Mouse (Mus musculus) heart, embryonic 15.5 days (tissue): ENCODE data around the gene Sema7a. TPM values are rescaled to one million over a fixed set of nuclear protein-coding genes. Genes with fewer than 3 reads are reported as not detected.

Experiments
- ATAC-seq: fragments of 200-750 bp; cut with Nextera tagmentation; replicated peaks from 2 replicates; pipeline ENCODE4 v1.8.0; 2017; ENCODE audit warnings: low read depth, moderate TSS enrichment; ENCODE audit not compliant: insufficient number of reproducible peaks, insufficient read depth, low FRiP score
- H3K27ac ChIP-seq: fragments of 300-500 bp; sonication (generic); 2 replicates; pipeline ENCODE4 v1.5.1; 2015; ENCODE audit warnings: mild to moderate bottlenecking, inconsistent platforms
- H3K27me3 ChIP-seq: fragments of 300-500 bp; sonication (generic); 2 replicates; pipeline ENCODE4 v1.6.1; 2015; ENCODE audit warnings: inconsistent platforms
- H3K36me3 ChIP-seq: fragments of 300-500 bp; sonication (generic); 2 replicates; pipeline ENCODE4 v1.6.1; 2015; ENCODE audit warnings: mild to moderate bottlenecking, inconsistent platforms
- H3K4me1 ChIP-seq: fragments of 300-500 bp; sonication (generic); replicated peaks from 2 replicates; pipeline ENCODE4 v1.6.1; 2015; ENCODE audit warnings: inconsistent platforms
- H3K4me2 ChIP-seq: fragments of 300-500 bp; sonication (generic); 2 replicates; pipeline ENCODE4 v1.6.1; 2015; ENCODE audit warnings: inconsistent platforms, mild to moderate bottlenecking, moderate library complexity
- H3K4me3 ChIP-seq: fragments of 300-500 bp; sonication (generic); 2 replicates; pipeline ENCODE4 v1.5.1; 2015; ENCODE audit warnings: mild to moderate bottlenecking, inconsistent platforms
- H3K9ac ChIP-seq: fragments of 300-500 bp; sonication (generic); 2 replicates; pipeline ENCODE4 v1.6.1; 2015; ENCODE audit warnings: mild to moderate bottlenecking, inconsistent platforms
- H3K9me3 ChIP-seq: fragments of 300-500 bp; sonication (generic); replicated peaks from 2 replicates; pipeline ENCODE4 v1.6.1; 2016; ENCODE audit warnings: inconsistent platforms
- WGBS: fragments of 180-500 bp; shearing (Covaris S2); methylation state at CpG from one replicate; pipeline ENCODE4 v1.1.7; 2015; ENCODE audit warnings: mixed read lengths; 5-methylcytosine and 5-hydroxymethylcytosine counted together
- polyA plus RNA-seq: library from polyadenylated mRNA; unstranded; fragments of >200 nt; fragmentation: Nextera tagmentation; extraction: Ambion mirVana; gene quantifications from 2 replicates; pipeline ENCODE4 v1.2.1, GENCODE M21; 2015

The Sema7a gene
- polyA plus RNA-seq, 1 experiment from 2014 or later: 0.66 TPM

DNA sequence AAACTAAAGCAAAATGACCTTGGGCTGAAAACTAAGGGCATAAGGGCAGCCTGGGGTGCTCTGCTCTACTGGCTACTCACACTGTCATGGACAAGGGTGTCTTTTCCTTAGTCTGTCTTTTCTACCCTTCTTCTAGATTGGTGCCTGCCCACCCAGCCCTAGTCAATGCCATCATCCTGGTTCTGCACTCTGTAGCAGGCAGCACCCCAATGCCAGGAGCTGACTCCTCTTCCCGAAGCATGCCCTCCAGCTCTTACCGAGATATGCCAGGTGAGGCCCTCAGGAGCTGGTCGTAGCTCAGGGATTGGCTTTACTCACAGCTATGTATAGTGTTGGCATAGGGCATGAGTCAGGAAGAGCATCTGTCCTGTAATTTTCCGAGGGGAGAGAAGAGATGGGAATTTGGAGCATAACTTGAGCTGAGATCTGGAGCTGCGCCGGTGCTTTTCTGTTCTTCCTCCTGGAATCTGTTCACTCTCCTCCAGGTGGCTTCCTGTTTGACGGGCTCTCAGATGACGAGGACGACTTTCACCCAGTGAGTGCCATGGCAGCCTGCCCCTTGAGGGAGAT lies 18.3 kb upstream of the Sema7a start:
- Histone ChIP-seq H3K27ac (no peak overlapping the region), H3K4me3 (no peak overlapping the region), H3K9ac (no peak overlapping the region), H3K9me3 (no peaks in the 10 kb centered on the region), H3K36me3 (peaks cover 86% of the 10 kb centered on the region), H3K27me3 (no peaks in the 10 kb centered on the region), H3K4me2 (no peak overlapping the region), H3K4me1 (no peaks in the 10 kb centered on the region)
- WGBS: 88% methylated on average over 9 of the region's 9 CpGs
- no peak; the same call in 1 of the 2 replicates for ATAC-seq

DNA sequence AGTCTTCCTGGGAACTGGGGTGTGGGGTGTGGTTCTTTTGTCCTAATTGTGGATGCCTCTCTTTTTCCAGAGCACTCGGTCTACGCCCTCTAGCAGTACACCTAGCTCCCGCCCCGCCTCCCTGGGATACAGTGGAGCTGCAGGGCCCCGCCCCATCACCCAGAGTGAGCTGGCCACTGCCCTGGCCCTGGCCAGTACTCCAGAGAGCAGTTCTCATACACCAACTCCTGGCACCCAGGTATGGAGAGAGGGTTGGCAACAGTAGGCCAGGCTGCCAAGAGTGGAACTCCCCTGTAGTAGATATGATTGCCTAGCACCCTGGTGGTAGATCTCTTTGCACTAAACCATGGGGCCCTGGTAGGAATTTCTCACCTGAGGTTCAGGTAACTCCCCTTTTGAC lies 17.5 kb upstream of the Sema7a start:
- WGBS: 92% methylated on average over 5 of the region's 5 CpGs
- ATAC-seq: no peak
- H3K9ac ChIP-seq: no peak overlapping the region
- no peaks in the 10 kb centered on the region for H3K27me3 ChIP-seq
- H3K4me2 ChIP-seq: no peak overlapping the region
- H3K4me3 ChIP-seq: no peak overlapping the region
- no peaks in the 10 kb centered on the region for H3K9me3 ChIP-seq
- H3K4me1 ChIP-seq: no peaks in the 10 kb centered on the region
- peaks cover 88% of the 10 kb centered on the region for H3K36me3 ChIP-seq
- H3K27ac ChIP-seq: no peak overlapping the region

DNA sequence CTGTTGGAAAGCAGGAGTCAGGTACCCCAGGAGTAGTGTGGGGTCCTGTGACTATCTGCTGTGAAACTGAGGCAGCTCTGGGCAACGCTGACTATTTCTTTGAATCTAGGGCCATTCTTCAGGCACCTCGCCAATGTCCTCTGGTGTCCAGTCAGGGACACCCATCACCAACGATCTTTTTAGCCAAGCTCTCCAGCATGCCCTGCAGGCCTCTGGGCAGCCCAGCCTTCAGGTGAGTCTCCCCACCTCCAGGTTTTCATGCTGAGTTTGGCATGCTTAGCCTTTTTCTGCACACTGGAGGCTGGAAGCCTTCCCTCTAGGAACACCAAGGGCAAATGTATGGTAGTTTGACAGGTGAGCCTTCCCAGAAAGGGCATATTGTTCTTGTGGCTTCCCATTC lies 16.9 kb upstream of the Sema7a start:
- no peak for ATAC-seq
- Histone ChIP-seq H3K4me1 (no peaks in the 10 kb centered on the region), H3K4me3 (no peak overlapping the region), H3K27me3 (no peaks in the 10 kb centered on the region), H3K4me2 (no peak overlapping the region), H3K9me3 (no peaks in the 10 kb centered on the region), H3K9ac (no peak overlapping the region), H3K27ac (no peak overlapping the region), H3K36me3 (peaks cover 88% of the 10 kb centered on the region)
- 84% methylated on average over 3 of the region's 3 CpGs for WGBS

DNA sequence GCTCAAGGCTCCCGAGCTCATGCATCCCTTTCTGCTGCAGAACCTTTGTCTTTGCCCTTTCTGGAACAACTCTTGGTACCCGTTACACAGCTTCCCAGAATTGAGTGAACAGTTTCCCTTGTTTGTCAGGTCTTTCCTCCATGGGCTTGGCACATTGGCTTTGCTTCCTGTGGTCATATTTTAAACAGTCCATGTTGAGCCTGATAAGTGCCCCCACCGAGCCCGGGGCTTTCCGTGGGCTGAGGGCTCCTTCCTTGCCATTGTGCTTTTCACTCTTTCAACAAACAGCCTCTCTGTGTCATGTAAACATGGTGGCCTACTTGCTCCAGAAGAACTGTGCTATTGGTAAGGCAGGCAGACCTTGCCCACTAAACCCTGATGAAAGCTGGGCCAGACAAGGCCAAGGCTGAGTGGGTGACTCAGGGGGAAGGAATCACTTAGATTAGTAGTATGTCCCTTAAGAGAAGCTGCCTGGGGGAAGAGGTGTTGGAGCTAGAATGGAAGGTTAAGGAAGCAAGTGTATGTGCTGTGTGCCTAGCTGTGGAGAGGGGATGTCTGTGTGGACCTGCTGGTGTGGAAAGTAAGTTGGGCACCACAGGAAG lies 8.6 kb upstream of the Sema7a start:
- Histone ChIP-seq H3K27ac (no peak overlapping the region; the same call in 1 of the 2 replicates), H3K9me3 (no peaks in the 10 kb centered on the region), H3K9ac (no peak overlapping the region), H3K4me3 (no peak overlapping the region), H3K36me3 (peaks cover 35% of the 10 kb centered on the region), H3K27me3 (no peaks in the 10 kb centered on the region), H3K4me1 (no peaks in the 10 kb centered on the region), H3K4me2 (no peak overlapping the region)
- 62% methylated on average over 5 of the region's 5 CpGs for WGBS
- ATAC-seq: no peak

DNA sequence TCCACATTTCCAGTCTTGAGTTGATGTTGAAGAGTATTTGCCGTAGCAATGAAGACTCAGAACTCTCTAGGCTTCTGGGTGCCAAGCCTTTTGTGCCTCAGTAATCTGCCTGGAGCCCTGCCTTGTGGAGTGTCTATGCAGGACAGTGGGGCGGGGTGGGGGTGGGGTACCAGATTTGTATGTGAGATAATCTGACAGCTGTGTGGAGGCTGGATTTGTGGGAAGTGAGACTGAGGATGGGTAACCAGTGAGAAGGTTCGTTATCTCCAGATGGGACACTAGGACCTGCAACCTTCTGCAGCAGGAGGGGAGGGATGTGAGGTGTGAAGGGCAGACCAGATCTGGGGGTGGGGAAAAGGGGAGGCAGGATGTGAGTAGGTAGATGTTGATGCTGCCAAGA lies 7.7 kb upstream of the Sema7a start:
- no peak overlapping the region for H3K4me3 ChIP-seq
- H3K9ac ChIP-seq: no peak overlapping the region
- WGBS: 58% methylated on average over 3 of the region's 3 CpGs
- no peaks in the 10 kb centered on the region for H3K9me3 ChIP-seq
- H3K4me2 ChIP-seq: no peak overlapping the region
- H3K36me3 ChIP-seq: peaks cover 27% of the 10 kb centered on the region
- peaks cover 3% of the 10 kb centered on the region; the same call in 1 of the 2 replicates for H3K27me3 ChIP-seq
- H3K27ac ChIP-seq: no peak overlapping the region
- no peaks in the 10 kb centered on the region for H3K4me1 ChIP-seq
- no peak for ATAC-seq

DNA sequence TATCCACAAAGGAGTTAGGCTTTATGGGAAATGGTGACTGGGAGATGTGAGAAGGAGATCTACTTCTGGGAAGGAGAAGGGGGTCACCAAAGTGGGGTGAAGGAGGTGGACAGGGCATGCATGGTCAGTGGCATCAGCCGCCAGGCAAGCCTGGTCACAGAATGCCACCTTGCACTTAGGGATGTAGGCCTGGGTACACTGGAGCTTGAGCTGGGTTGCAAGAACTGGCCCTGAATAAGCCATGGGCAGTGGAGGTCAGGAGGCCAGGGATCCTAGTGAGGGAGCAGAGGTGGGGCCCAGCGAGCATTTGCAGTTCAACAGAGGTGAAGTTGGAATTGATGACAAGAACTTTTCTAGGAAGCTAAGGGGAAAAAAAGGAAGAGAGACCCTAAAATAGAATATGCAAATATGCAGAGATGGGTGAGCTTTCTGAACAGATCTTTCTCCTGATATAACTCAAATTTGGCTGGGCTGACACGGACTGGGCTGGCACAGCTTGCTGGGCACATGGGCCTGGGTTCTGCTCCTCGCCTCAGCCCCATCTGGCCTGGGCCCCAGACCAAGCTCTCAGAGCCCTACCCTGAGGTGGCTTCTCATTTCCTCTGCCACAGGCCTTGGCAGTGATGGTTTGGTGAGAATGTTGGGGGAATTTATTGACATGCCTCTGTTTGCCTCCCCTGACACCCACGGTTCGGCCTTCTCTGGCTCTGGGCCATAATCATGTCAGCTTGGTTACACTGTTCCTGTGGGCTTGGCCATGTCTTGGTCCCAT lies 6.9 kb upstream of the Sema7a start:
- Histone ChIP-seq H3K27me3 (peaks cover 11% of the 10 kb centered on the region), H3K27ac (no peak overlapping the region), H3K9me3 (no peaks in the 10 kb centered on the region), H3K9ac (no peak overlapping the region), H3K4me3 (no peak overlapping the region), H3K36me3 (peaks cover 20% of the 10 kb centered on the region), H3K4me1 (no peaks in the 10 kb centered on the region), H3K4me2 (no peak overlapping the region)
- 70% methylated on average over 6 of the region's 6 CpGs for WGBS
- no peak for ATAC-seq

DNA sequence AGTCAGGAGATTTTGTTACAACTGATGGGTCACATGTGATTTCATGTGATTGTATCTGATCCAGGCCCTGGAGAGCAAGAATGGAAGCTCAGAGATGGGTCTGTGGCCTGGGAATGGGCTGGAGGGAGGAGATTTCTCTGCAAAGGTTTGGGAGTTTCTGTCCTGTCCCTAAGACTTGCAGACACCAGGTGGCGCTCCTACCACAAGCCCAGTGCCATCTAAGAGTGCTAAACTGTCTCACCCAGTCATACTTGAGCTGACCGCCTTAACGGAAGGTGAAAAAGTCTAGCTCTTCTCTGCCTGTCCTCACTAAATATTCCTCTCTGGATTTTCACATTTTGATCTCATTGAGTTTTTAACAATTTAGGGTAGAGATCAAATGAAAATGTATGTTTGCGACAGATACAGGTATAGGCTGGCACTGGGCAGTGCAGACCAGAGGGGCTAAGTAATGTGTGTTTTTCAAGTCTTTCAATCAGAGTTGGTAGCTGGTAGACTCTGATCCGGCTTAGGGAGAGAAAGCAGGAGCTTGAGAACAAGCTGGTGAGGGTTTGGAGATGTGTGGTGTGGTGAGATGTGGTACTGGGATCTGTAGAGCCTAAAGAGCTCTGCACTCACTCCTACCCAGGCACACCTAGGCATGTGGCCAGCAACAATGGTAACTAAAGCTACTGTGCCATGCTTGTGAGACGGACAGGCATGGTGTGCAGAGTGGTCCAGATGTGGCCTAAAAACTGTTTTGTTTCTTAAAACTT lies 4.1 kb upstream of the Sema7a start:
- no peaks in the 10 kb centered on the region for H3K36me3 ChIP-seq
- no peak for ATAC-seq
- no peaks in the 10 kb centered on the region for H3K9me3 ChIP-seq
- H3K9ac ChIP-seq: no peak overlapping the region
- H3K27ac ChIP-seq: no peak overlapping the region
- H3K4me1 ChIP-seq: peaks cover 17% of the 10 kb centered on the region
- H3K4me2 ChIP-seq: no peak overlapping the region
- H3K4me3 ChIP-seq: no peak overlapping the region
- H3K27me3 ChIP-seq: peaks cover 38% of the 10 kb centered on the region
- 27% methylated on average over 6 of the region's 6 CpGs for WGBS

DNA sequence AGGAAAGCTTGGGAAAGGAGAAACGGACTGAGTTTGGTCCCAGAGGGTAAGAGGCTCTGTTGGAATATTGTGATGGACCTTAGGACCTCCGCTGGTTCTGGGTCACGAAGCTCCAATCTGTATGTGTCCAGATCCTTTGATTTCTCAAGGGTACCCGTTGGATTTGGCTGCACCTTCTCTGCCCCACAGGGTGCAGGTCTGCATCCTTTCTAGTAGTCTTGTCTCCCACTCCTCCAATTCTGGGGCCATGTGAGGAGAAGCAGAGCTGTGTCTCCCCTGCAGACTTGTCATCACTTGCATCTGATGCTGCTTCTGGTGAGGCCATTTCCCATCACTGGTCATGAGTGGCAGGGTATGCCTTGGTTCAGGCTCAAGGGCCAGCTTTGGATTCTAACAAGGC lies 2.7 kb upstream of the Sema7a start:
- Histone ChIP-seq H3K9me3 (no peaks in the 10 kb centered on the region), H3K27ac (no peak overlapping the region), H3K9ac (no peak overlapping the region), H3K4me3 (no peak overlapping the region), H3K4me1 (peaks cover 22% of the 10 kb centered on the region), H3K36me3 (no peaks in the 10 kb centered on the region), H3K27me3 (peaks cover 51% of the 10 kb centered on the region), H3K4me2 (no peak overlapping the region)
- 78% methylated on average over 4 of the region's 4 CpGs for WGBS
- ATAC-seq: no peak

DNA sequence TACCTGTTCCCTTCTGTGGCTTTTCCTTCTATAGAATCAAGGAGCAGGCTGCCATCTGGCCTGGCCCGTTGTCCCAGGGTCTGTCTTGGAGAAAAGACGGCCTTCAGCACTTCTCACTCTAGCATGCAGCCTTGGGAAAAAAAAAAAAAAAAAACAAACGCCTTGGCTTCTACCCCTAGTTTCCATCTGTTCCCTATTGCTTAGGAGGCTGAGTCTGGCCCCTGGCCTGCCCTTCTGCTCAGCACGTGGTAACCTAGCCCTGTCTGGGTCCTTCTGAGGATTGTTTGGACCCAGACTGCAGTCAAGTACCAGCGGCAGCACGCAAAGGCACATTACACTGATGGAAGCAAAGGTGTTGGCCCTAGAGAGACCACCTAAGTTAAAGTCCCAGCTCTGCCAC lies 2.3 kb upstream of the Sema7a start:
- peaks cover 55% of the 10 kb centered on the region for H3K27me3 ChIP-seq
- no peak for ATAC-seq
- H3K36me3 ChIP-seq: no peaks in the 10 kb centered on the region
- no peak overlapping the region for H3K9ac ChIP-seq
- H3K9me3 ChIP-seq: no peaks in the 10 kb centered on the region
- H3K4me2 ChIP-seq: no peak overlapping the region
- no peak overlapping the region for H3K27ac ChIP-seq
- peaks cover 22% of the 10 kb centered on the region for H3K4me1 ChIP-seq
- H3K4me3 ChIP-seq: no peak overlapping the region
- WGBS: 61% methylated on average over 6 of the region's 6 CpGs

DNA sequence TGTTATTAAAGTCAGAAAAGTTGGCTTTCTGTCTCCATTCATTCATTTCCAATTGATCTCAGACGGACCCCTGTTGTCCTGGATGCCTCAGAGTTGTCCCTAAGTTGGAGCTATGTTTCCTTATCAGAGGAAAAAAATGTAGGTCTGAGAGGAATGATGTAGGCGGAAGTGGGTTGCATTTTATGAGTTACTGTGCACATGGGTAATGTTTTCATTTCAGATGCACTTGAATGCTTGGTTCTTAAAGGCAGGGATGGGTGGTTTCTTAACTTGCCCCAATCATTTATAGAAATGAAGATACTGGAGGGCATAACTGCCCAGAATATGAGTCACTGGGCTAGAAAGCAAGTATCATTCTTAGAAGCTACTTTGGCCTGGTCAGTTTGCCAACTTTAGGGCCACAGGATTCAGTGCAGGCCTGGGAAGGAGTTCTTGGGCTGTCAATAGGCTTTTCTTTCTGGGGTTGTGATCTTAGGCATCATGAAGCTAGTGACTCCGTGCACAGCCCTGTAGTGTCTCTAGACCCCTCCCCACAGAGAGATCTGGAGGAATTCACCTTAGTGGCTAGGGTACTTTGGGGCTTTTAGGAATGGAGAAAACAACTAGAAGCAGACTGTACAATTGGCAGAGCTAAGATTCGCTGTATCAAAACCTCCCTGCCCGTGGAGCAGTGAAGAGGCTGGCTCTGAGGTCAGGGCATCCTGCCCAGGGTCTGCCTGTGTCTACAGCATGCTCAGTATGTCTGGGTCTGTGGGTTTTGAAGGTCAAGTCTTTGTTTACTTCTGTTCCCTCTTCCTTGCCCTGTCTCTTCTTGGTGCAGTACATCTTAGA lies 1.5 kb upstream of the Sema7a start:
- H3K27me3 ChIP-seq: peaks cover 63% of the 10 kb centered on the region
- no peaks in the 10 kb centered on the region for H3K36me3 ChIP-seq
- H3K9me3 ChIP-seq: no peaks in the 10 kb centered on the region
- no peak overlapping the region for H3K4me2 ChIP-seq
- H3K4me1 ChIP-seq: peaks cover 22% of the 10 kb centered on the region
- no peak overlapping the region for H3K27ac ChIP-seq
- WGBS: 71% methylated on average over 5 of the region's 5 CpGs
- H3K9ac ChIP-seq: no peak overlapping the region
- no peak for ATAC-seq
- H3K4me3 ChIP-seq: no peak overlapping the region
